Mouse (Mus musculus): Measurements from ENCODE around the gene Gsta2. TPM values are rescaled to one million over a fixed set of nuclear protein-coding genes. Genes with fewer than 3 reads are reported as not detected.

The Gsta2 gene
- not detected in 2 replicates for polyA plus RNA-seq (2012; ENCODE audit: insufficient read depth, low replicate concordance)

DNA sequence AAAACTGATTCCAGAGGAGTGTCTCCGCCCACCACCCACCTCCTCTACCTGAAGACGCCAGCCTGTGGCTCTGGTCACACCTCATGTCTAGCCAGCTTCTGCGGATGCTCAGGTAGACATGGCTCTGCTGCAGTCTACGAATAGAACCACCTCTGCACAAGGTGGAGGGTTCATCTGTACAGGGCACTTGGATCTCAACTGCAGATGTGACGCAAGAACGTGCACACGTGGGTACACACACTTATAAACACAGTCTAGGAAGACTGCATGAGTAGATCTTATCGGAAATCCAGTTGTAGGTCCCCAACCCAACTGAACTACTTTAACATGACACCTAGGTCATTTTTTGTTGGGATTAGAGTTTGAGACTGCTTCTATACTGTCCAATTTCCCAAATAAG lies at the start of gene Gsta2:
TSS of gene Gsta2 (minus strand) at position 178 of the 400 bp plus-strand sequence.
- Histone ChIP-seq H3K9me3 (no peaks in the 10 kb centered on the region; the same call in 1 of the 2 replicates), H3K4me3 (replicated peaks) (no peak within 1 kb of the TSS), H3K27me3 (replicated peaks) (peaks cover 28% of the 10 kb centered on the region), H3K4me1 (peaks cover 12% of the 10 kb centered on the region), H3K36me3 (replicated peaks; ENCODE audit: low read length) (no peaks in the 10 kb centered on the region)
- TF ChIP-seq GATA1 (IDR thresholded peaks at IDR 0.05; ENCODE audit: borderline replicate concordance, low read length) = no peak
- TF ChIP-seq FLI1 (IDR thresholded peaks at IDR 0.05; ENCODE audit: low read length) = no peak

DNA sequence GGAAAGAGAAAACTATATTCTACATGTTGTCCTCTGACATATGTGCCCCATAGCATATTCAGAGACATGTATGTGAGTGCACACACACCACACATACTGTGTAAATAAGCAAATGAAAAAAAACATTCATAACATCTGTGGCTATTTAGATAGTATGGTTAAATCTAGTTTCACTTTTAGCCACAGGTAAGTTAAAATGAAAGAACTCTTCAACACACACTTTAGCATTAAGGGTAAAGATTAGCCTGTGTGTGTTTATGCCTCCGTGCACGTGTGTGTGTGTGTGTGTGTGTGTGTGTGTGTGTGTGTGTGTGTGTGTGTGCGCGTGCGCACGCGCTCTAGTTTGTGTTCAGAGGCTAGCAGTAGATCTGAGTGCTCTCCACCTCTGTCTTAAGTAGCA lies 46.0 kb upstream of the Gsta2 start:
- no peak overlapping the region for H3K4me3 ChIP-seq (replicated peaks)
- no peak for TF ChIP-seq GATA1 (IDR thresholded peaks at IDR 0.05; ENCODE audit: borderline replicate concordance, low read length)
- no peak for TF ChIP-seq FLI1 (IDR thresholded peaks at IDR 0.05; ENCODE audit: low read length)
- H3K9me3 ChIP-seq = no peaks in the 10 kb centered on the region
- peaks cover 24% of the 10 kb centered on the region for H3K27me3 ChIP-seq (replicated peaks)
- no peaks in the 10 kb centered on the region for H3K36me3 ChIP-seq (replicated peaks; ENCODE audit: low read length)
- H3K4me1 ChIP-seq = no peaks in the 10 kb centered on the region

GRCm38 (mm10) chr9:78400570-78400969 lies 45.0 kb upstream of the Gsta2 start:
- no peaks in the 10 kb centered on the region for H3K36me3 ChIP-seq (replicated peaks; ENCODE audit: low read length)
- TF ChIP-seq FLI1 (IDR thresholded peaks at IDR 0.05; ENCODE audit: low read length) (no peak), GATA1 (IDR thresholded peaks at IDR 0.05; ENCODE audit: borderline replicate concordance, low read length) (no peak)
- H3K9me3 ChIP-seq = peaks cover 2% of the 10 kb centered on the region
- peaks cover 8% of the 10 kb centered on the region for H3K4me1 ChIP-seq
- H3K27me3 ChIP-seq (replicated peaks) = peaks cover 31% of the 10 kb centered on the region
- H3K4me3 ChIP-seq (replicated peaks) = no peak overlapping the region

GRCm38 (mm10) chr9:78396517-78396916 lies 40.9 kb upstream of the Gsta2 start:
- Histone ChIP-seq H3K9me3 (peaks cover 18% of the 10 kb centered on the region), H3K4me1 (peaks cover 10% of the 10 kb centered on the region), H3K36me3 (replicated peaks; ENCODE audit: low read length) (no peaks in the 10 kb centered on the region), H3K27me3 (replicated peaks) (peaks cover 59% of the 10 kb centered on the region), H3K4me3 (replicated peaks) (no peak overlapping the region)
- TF ChIP-seq FLI1 (IDR thresholded peaks at IDR 0.05; ENCODE audit: low read length) (no peak), GATA1 (IDR thresholded peaks at IDR 0.05; ENCODE audit: borderline replicate concordance, low read length) (no peak)

DNA sequence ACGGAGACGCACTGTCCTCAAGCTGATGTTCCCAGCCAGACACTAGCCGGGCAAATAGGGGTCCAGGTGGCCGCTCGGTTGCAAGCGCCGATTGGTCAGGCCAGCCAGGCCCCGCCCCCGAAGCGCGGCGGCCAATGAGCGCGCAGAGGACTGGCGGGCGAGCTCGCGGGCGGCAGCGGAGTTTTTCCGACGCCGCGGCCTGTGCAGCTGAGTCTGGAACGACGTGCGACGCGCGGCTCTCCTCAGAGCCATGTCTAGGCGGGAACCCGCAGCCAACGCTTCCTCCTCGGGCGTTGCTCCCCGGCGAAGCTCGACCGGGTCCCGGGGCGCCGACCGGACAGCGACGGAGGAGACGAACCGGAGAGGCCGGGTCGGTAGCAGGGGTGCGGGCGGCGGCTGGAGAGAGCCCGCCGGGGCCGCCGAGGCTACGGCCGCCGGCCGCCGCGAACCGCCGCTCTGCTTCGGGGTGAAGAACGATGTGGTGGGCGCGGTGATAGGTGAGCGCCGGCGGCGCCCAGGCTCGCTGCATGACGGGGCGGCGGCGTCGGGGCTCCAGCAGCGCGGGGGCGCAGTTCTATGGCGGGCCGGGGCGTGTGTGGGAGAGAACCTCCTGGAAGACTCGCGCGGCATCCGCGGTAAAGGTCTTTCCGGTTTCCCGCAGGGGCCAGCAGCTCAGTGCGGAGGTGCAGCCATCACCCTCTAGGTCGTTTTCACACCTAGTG lies 40.2 kb upstream of the Gsta2 start, which contains the start of gene Ddx43:
TSS of gene Ddx43 (plus strand) at position 148 of the 722 bp plus-strand sequence.
- H3K4me3 ChIP-seq (replicated peaks) = peak within 1 kb of the TSS; percentile 88
- no peak for TF ChIP-seq FLI1 (IDR thresholded peaks at IDR 0.05; ENCODE audit: low read length)
- no peak for TF ChIP-seq GATA1 (IDR thresholded peaks at IDR 0.05; ENCODE audit: borderline replicate concordance, low read length)
- peaks cover 18% of the 10 kb centered on the region for H3K9me3 ChIP-seq
- no peaks in the 10 kb centered on the region for H3K36me3 ChIP-seq (replicated peaks; ENCODE audit: low read length)
- H3K27me3 ChIP-seq (replicated peaks) = peaks cover 65% of the 10 kb centered on the region
- H3K4me1 ChIP-seq = peaks cover 10% of the 10 kb centered on the region

DNA sequence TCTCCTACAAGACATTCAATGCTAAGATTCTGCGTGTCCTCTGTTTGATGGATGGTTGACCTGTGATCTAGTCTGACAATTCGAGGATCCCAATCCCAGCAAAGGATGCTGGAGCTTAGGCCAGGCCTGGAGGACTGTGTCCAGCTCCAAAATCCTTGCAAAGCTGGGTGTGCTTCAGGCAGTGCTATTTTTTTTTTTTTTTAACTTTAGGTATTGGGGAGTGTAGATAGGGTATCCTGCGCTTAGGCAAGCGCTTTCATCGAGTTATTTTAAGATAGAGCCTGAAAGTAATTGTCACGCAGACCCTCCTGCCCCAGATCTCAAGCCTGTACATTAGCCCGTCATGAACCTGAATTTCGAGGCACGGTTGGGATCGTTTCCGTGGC lies 39.6 kb upstream of the Gsta2 start:
- Histone ChIP-seq H3K4me3 (replicated peaks) (peak overlapping the region; percentile 88), H3K36me3 (replicated peaks; ENCODE audit: low read length) (no peaks in the 10 kb centered on the region), H3K4me1 (peaks cover 10% of the 10 kb centered on the region), H3K9me3 (peaks cover 18% of the 10 kb centered on the region), H3K27me3 (replicated peaks) (peaks cover 66% of the 10 kb centered on the region)
- TF ChIP-seq FLI1 (IDR thresholded peaks at IDR 0.05; ENCODE audit: low read length) (no peak), GATA1 (IDR thresholded peaks at IDR 0.05; ENCODE audit: borderline replicate concordance, low read length) (no peak)

GRCm38 (mm10) chr9:78394602-78395001 lies 39.0 kb upstream of the Gsta2 start:
- no peak overlapping the region for H3K4me3 ChIP-seq (replicated peaks)
- peaks cover 18% of the 10 kb centered on the region for H3K9me3 ChIP-seq
- peaks cover 10% of the 10 kb centered on the region for H3K4me1 ChIP-seq
- peaks cover 69% of the 10 kb centered on the region for H3K27me3 ChIP-seq (replicated peaks)
- TF ChIP-seq GATA1 (IDR thresholded peaks at IDR 0.05; ENCODE audit: borderline replicate concordance, low read length) = no peak
- no peak for TF ChIP-seq FLI1 (IDR thresholded peaks at IDR 0.05; ENCODE audit: low read length)
- H3K36me3 ChIP-seq (replicated peaks; ENCODE audit: low read length) = no peaks in the 10 kb centered on the region

DNA sequence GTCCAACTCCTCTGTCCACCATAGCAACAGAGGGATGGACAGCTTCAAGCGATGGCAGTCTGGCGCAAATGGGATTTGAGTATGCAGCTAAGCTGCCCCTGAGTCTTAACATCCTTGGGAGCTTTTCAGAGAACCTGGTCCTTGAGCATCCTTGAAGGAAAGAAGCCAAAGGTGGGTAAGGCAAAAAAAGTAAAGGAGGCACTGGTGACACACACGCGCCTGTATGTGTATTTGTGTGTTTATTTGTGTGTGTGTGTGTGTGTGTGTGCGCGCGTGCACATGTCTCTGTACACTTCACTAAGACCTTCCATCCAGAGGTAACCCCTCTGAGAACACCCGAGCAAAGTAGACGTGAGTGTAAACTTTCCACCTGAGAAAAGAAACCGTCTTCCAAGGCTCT lies 38.2 kb upstream of the Gsta2 start:
- TF ChIP-seq GATA1 (IDR thresholded peaks at IDR 0.05; ENCODE audit: borderline replicate concordance, low read length) (no peak), FLI1 (IDR thresholded peaks at IDR 0.05; ENCODE audit: low read length) (no peak)
- peaks cover 10% of the 10 kb centered on the region for H3K4me1 ChIP-seq
- H3K36me3 ChIP-seq (replicated peaks; ENCODE audit: low read length) = no peaks in the 10 kb centered on the region
- peaks cover 62% of the 10 kb centered on the region for H3K27me3 ChIP-seq (replicated peaks)
- H3K4me3 ChIP-seq (replicated peaks) = no peak overlapping the region
- H3K9me3 ChIP-seq = peaks cover 18% of the 10 kb centered on the region

- peaks cover 41% of the 10 kb centered on the region for H3K27me3 ChIP-seq (replicated peaks)
- peaks cover 15% of the 10 kb centered on the region; the same call in 1 of the 2 replicates for H3K9me3 ChIP-seq
- H3K4me1 ChIP-seq = no peaks in the 10 kb centered on the region; the same call in 1 of the 2 replicates
- H3K36me3 ChIP-seq (replicated peaks; ENCODE audit: low read length) = no peaks in the 10 kb centered on the region
- no peak overlapping the region for H3K4me3 ChIP-seq (replicated peaks)
- no peak for TF ChIP-seq FLI1 (IDR thresholded peaks at IDR 0.05; ENCODE audit: low read length)
- no peak for TF ChIP-seq GATA1 (IDR thresholded peaks at IDR 0.05; ENCODE audit: borderline replicate concordance, low read length)
Measured at GRCm38 (mm10) chr9:78389981-78390380, 34.4 kb upstream of the Gsta2 start.

DNA sequence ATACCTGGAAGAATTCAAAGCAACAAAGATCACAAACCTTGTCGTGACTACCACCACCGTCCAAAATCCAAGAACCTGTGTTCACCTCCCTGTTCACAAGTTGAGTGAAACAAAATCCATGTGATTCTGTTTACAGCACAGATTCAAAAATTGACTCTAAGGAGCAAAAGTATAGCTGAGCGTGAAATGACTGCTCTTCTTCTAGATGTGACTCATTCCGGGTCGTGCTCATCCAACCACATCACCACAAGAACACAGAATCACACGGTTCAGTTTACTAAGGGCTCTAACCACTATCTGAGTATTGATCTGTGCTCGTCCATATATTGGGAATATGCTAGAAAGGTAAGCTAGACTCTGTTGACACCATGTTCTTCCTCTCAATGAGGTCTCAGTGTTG lies 31.4 kb upstream of the Gsta2 start:
- H3K4me1 ChIP-seq = no peaks in the 10 kb centered on the region; the same call in 1 of the 2 replicates
- H3K27me3 ChIP-seq (replicated peaks) = peaks cover 23% of the 10 kb centered on the region
- H3K36me3 ChIP-seq (replicated peaks; ENCODE audit: low read length) = no peaks in the 10 kb centered on the region
- H3K9me3 ChIP-seq = peaks cover 5% of the 10 kb centered on the region; the same call in 1 of the 2 replicates
- no peak overlapping the region for H3K4me3 ChIP-seq (replicated peaks)
- TF ChIP-seq FLI1 (IDR thresholded peaks at IDR 0.05; ENCODE audit: low read length) (no peak), GATA1 (IDR thresholded peaks at IDR 0.05; ENCODE audit: borderline replicate concordance, low read length) (no peak)
